ENCODE assay signal across 27 mouse cellular contexts in genomic region chr17:50104131-50104530, GRCm38 (mm10).
"Had no signal": no experiment of that assay in that cellular context is flagged by ENCODE, and none has a peak within 500 bp of the region (broad histone marks: within the 10 kb centered on the region; RNA-seq: fewer than 3 reads in every experiment).

No protein-coding gene starts in this region.

- H3K4me3 ChIP-seq: forebrain, embryonic 15.5 days; heart, embryonic 13.5 days; heart, embryonic 15.5 days; hindbrain, embryonic 10.5 days; hindbrain, embryonic 12.5 days; intestine, embryonic 15.5 days; kidney, embryonic 15.5 days; limb, embryonic 13.5 days; limb, embryonic 15.5 days; liver, embryonic 12.5 days had no signal

- H3K9me3 ChIP-seq: heart, embryonic 15.5 days; hindbrain, embryonic 12.5 days; intestine, embryonic 15.5 days; kidney, embryonic 15.5 days; limb, embryonic 15.5 days; liver, embryonic 12.5 days had no signal

- DNase-seq: forebrain, postnatal 0 days; heart, postnatal 14 days; heart, postnatal 4 days; kidney, adult 18-20 months; kidney, adult 9 months; kidney, postnatal 14 days; kidney, postnatal 36 days; layer of hippocampus, adult 9-11 months; layer of hippocampus, postnatal 36 days; left cerebral cortex, postnatal 4 days had no signal

- H3K27me3 ChIP-seq: forebrain, embryonic 15.5 days; heart, embryonic 13.5 days; heart, embryonic 15.5 days; hindbrain, embryonic 12.5 days; intestine, embryonic 15.5 days; kidney, embryonic 15.5 days; limb, embryonic 13.5 days; limb, embryonic 15.5 days; liver, embryonic 12.5 days had no signal

- H3K27ac ChIP-seq: forebrain, embryonic 15.5 days; heart, embryonic 13.5 days; heart, embryonic 15.5 days; hindbrain, embryonic 10.5 days; hindbrain, embryonic 12.5 days; hindbrain, embryonic 14.5 days; intestine, embryonic 15.5 days; kidney, embryonic 15.5 days; kidney, postnatal 0 days; limb, embryonic 13.5 days; limb, embryonic 15.5 days; liver, embryonic 12.5 days; liver, embryonic 14.5 days had no signal

- H3K4me2 ChIP-seq: forebrain, embryonic 15.5 days; heart, embryonic 11.5 days; heart, embryonic 13.5 days; heart, embryonic 15.5 days; hindbrain, embryonic 12.5 days; hindbrain, embryonic 14.5 days; intestine, embryonic 15.5 days; kidney, embryonic 15.5 days; limb, embryonic 13.5 days; limb, embryonic 15.5 days; liver, embryonic 12.5 days had no signal

- H3K4me1 ChIP-seq: hindbrain, embryonic 12.5 days; intestine, embryonic 15.5 days; limb, embryonic 15.5 days had no signal

- H3K9ac ChIP-seq: forebrain, embryonic 15.5 days; forebrain, postnatal 0 days; heart, embryonic 13.5 days; heart, embryonic 15.5 days; hindbrain, embryonic 12.5 days; hindbrain, embryonic 14.5 days; intestine, embryonic 15.5 days; kidney, embryonic 15.5 days; limb, embryonic 13.5 days; limb, embryonic 15.5 days; liver, embryonic 12.5 days; liver, embryonic 14.5 days had no signal

- ATAC-seq: forebrain, embryonic 15.5 days; forebrain, postnatal 0 days; hindbrain, embryonic 16.5 days; inflammation-experienced regulatory T-cells, adult 6 months; intestine, embryonic 15.5 days; intestine, postnatal 0 days; liver, embryonic 12.5 days had no signal

- H3K36me3 ChIP-seq: forebrain, embryonic 15.5 days; hindbrain, embryonic 10.5 days; hindbrain, embryonic 12.5 days; intestine, embryonic 15.5 days; limb, embryonic 13.5 days; limb, embryonic 15.5 days; liver, embryonic 12.5 days had no signal
